In genomic region chr7:68064647-68065362, GRCm38 (mm10) we compare ENCODE assay signal across 9 mouse cellular contexts.
A peak's percentile ranks its signal among the peaks of the same experiment; 100 is the strongest.
DNase-seq lines count a peak whose midpoint lies in the region; ATAC-seq and TF ChIP-seq lines count a peak whose summit lies in the region.
"Had no signal": no experiment of that assay in that cellular context is flagged by ENCODE, and none has a peak within 500 bp of the region (broad histone marks: within the 10 kb centered on the region; RNA-seq: fewer than 3 reads in every experiment).

No protein-coding gene starts in this region.

- H3K27ac ChIP-seq in midbrain, embryonic 12.5 days (replicated peaks): peak overlapping the region; percentile 16; the same call in 1 of the 2 replicates
- H3K27ac ChIP-seq in midbrain, embryonic 16.5 days (ENCODE audit: low read length): no peak overlapping the region
- H3K27ac ChIP-seq in kidney, embryonic 14.5 days (ENCODE audit: low read depth, low read length): peak overlapping the region; percentile 37
- H3K27ac ChIP-seq in stomach, postnatal 0 days (replicated peaks): no peak overlapping the region

- WGBS in midbrain, embryonic 12.5 days: 26% methylated on average over 11 of the region's 11 CpGs
- 13% methylated on average over 11 of the region's 11 CpGs for WGBS in midbrain, embryonic 16.5 days
- 46% methylated on average over 11 of the region's 11 CpGs for WGBS in kidney, embryonic 14.5 days
- 46% methylated on average over 11 of the region's 11 CpGs for WGBS in stomach, postnatal 0 days

- H3K4me3 ChIP-seq in midbrain, embryonic 12.5 days: no peak overlapping the region
- no peak overlapping the region for H3K4me3 ChIP-seq in midbrain, embryonic 16.5 days (ENCODE audit: low read depth, low read length)
- no peak overlapping the region for H3K4me3 ChIP-seq in kidney, embryonic 14.5 days (ENCODE audit: low read length)
- no peak overlapping the region for H3K4me3 ChIP-seq in stomach, postnatal 0 days (ENCODE audit: low read depth, low read length)
- H3K4me3 ChIP-seq: myocyte had no signal

- TF ChIP-seq EP300 in stomach, postnatal 0 days (optimal IDR thresholded peaks at IDR 0.05): no peak

- TF ChIP-seq CTCF in stomach, postnatal 0 days (IDR thresholded peaks at IDR 0.05; ENCODE audit: low read depth): no peak

- H3K4me1 ChIP-seq in midbrain, embryonic 12.5 days: peaks cover 41% of the 10 kb centered on the region
- peaks cover 14% of the 10 kb centered on the region; the same call in 1 of the 2 replicates for H3K4me1 ChIP-seq in midbrain, embryonic 16.5 days (ENCODE audit: control insufficient read depth, insufficient read depth, low read length)
- peaks cover 54% of the 10 kb centered on the region for H3K4me1 ChIP-seq in kidney, embryonic 14.5 days (ENCODE audit: control insufficient read depth, insufficient read depth, low read length)
- H3K4me1 ChIP-seq in stomach, postnatal 0 days (replicated peaks; ENCODE audit: control insufficient read depth, insufficient read depth): peaks cover 13% of the 10 kb centered on the region

- H3K27me3 ChIP-seq in midbrain, embryonic 12.5 days: no peaks in the 10 kb centered on the region
- no peaks in the 10 kb centered on the region for H3K27me3 ChIP-seq in midbrain, embryonic 16.5 days (ENCODE audit: control insufficient read depth, insufficient read depth, low read depth, low read length)
- H3K27me3 ChIP-seq in kidney, embryonic 14.5 days (ENCODE audit: control insufficient read depth, insufficient read depth, low read length): no peaks in the 10 kb centered on the region
- H3K27me3 ChIP-seq in stomach, postnatal 0 days (ENCODE audit: control insufficient read depth, insufficient read depth, low read length): no peaks in the 10 kb centered on the region

- no peaks in the 10 kb centered on the region for H3K36me3 ChIP-seq in midbrain, embryonic 12.5 days
- no peaks in the 10 kb centered on the region for H3K36me3 ChIP-seq in midbrain, embryonic 16.5 days (ENCODE audit: control insufficient read depth, insufficient read depth, low read length)
- no peaks in the 10 kb centered on the region for H3K36me3 ChIP-seq in kidney, embryonic 14.5 days (ENCODE audit: control insufficient read depth, insufficient read depth, low read length)
- no peaks in the 10 kb centered on the region for H3K36me3 ChIP-seq in stomach, postnatal 0 days (ENCODE audit: control insufficient read depth, insufficient read depth, low read length)

- ATAC-seq in midbrain, embryonic 12.5 days (ENCODE audit: low FRiP score, low read depth): peak; percentile 55
- no peak for ATAC-seq in midbrain, embryonic 16.5 days
- peak; percentile 25 for ATAC-seq in kidney, embryonic 14.5 days (ENCODE audit: low FRiP score, low TSS enrichment)
- ATAC-seq in stomach, postnatal 0 days (ENCODE audit: low FRiP score, low TSS enrichment): no peak

- DNase-seq in adrenal gland, adult (ENCODE audit: inconsistent age in 2 of 2, low spot score in 1 of 2): peak; percentile 70 to 93
- no peak for DNase-seq in adrenal gland, postnatal 4 days (ENCODE audit: low spot score in 2 of 2)
- DNase-seq in stomach, postnatal 0 days (ENCODE audit: low spot score): no peak
- DNase-seq in cerebellum, postnatal 10 days: no peak
- DNase-seq in embryo, embryonic 9.5 days (ENCODE audit: extremely low spot score): no peak

- no peak overlapping the region for H3K4me2 ChIP-seq in midbrain, embryonic 12.5 days (replicated peaks)
- no peak overlapping the region for H3K4me2 ChIP-seq in midbrain, embryonic 16.5 days (ENCODE audit: low read length)
- no peak overlapping the region for H3K4me2 ChIP-seq in kidney, embryonic 14.5 days (replicated peaks; ENCODE audit: low read depth, low read length)
- H3K4me2 ChIP-seq in stomach, postnatal 0 days (replicated peaks; ENCODE audit: low read depth): peak overlapping the region; percentile 11; the same call in 1 of the 2 replicates

- no peak overlapping the region for H3K9ac ChIP-seq in midbrain, embryonic 12.5 days (replicated peaks)
- no peak overlapping the region for H3K9ac ChIP-seq in midbrain, embryonic 16.5 days (ENCODE audit: low read depth, low read length)
- H3K9ac ChIP-seq in kidney, embryonic 14.5 days (ENCODE audit: low read depth, low read length): no peak overlapping the region
- H3K9ac ChIP-seq in stomach, postnatal 0 days (ENCODE audit: low read length): no peak overlapping the region

- H3K9me3 ChIP-seq in midbrain, embryonic 12.5 days: no peaks in the 10 kb centered on the region
- no peaks in the 10 kb centered on the region for H3K9me3 ChIP-seq in midbrain, embryonic 16.5 days (replicated peaks; ENCODE audit: control insufficient read depth, low read length, poor library complexity, severe bottlenecking)
- H3K9me3 ChIP-seq in kidney, embryonic 14.5 days (ENCODE audit: control insufficient read depth, low read length): no peaks in the 10 kb centered on the region
- no peaks in the 10 kb centered on the region for H3K9me3 ChIP-seq in stomach, postnatal 0 days (ENCODE audit: control insufficient read depth, low read length)

Comparison
In these comparisons a context has a peak if more than half of its experiments do, and no peak if none do; other contexts are left out.
1. DNase-seq: peak in adrenal gland, adult (2 of 2); none in adrenal gland, postnatal 4 days (0 of 2), stomach, postnatal 0 days (single experiment), cerebellum, postnatal 10 days (0 of 2) and embryo, embryonic 9.5 days (single experiment).
2. ATAC-seq: peak in midbrain, embryonic 12.5 days (single experiment) and kidney, embryonic 14.5 days (single experiment); none in midbrain, embryonic 16.5 days (single experiment) and stomach, postnatal 0 days (single experiment).
3. H3K27ac ChIP-seq: peak in midbrain, embryonic 12.5 days (single experiment) and kidney, embryonic 14.5 days (single experiment); none in midbrain, embryonic 16.5 days (single experiment) and stomach, postnatal 0 days (single experiment).